Mouse (Mus musculus) lung, postnatal 10 days (tissue): Measurements from ENCODE around the gene Olfr27.

Experiments used
- DNase-seq: peaks from one replicate; pipeline ENCODE4 v3.0.0; 2021

Olfr27 gene

GRCm38 (mm10) chr9:39127831-39128230 is at the start of gene Olfr27:
Gene Olfr27 (plus strand): TSS chr9:39128131.
- no peak for DNase-seq

- DNase-seq = no peak
Observed at GRCm38 (mm10) chr9:39078787-39079186, 49.1 kb upstream of the Olfr27 start, which contains the start of gene Olfr938. Gene Olfr938 (minus strand): TSS chr9:39078887.

- no peak for DNase-seq
Observed at GRCm38 (mm10) chr9:39127326-39127725, 605 bp upstream of the Olfr27 start.

- DNase-seq = no peak
Observed at GRCm38 (mm10) chr9:39152401-39152800, 24.5 kb downstream of the Olfr27 start.

- no peak for DNase-seq
Observed at GRCm38 (mm10) chr9:39166004-39166403, 38.1 kb downstream of the Olfr27 start, which contains the start of gene Olfr943. Gene Olfr943 (plus strand): TSS chr9:39166304.
